Mouse (Mus musculus) embryonic stem cell, embryonic (primary cell): Measurements from ENCODE around the gene Olfr1442.
"Not testable (repeated sequence)": the region's sequence is repeated elsewhere in the genome, so short reads cannot be mapped to it uniquely, and the experiment has no call there.

Experiments used
- CTCF ChIA-PET, 4 experiments: fragments of 300-600 bp in 2 of 4; fragments of 350-600 bp in 2 of 4; sonication (Branson Sonifier 250); formaldehyde crosslinking; loops; one replicate each; lab custom pipeline; 2022; ENCODE audit warnings: inconsistent platforms in 2 of 4; lab: Charles Lee
- POLR2A ChIA-PET, 4 experiments: fragments of 300-600 bp in 2 of 4; fragments of 350-600 bp in 2 of 4; sonication (Branson Sonifier 250); formaldehyde crosslinking; loops; one replicate each; lab custom pipeline; 2022; ENCODE audit warnings: antibody characterized with exemption in 4 of 4, inconsistent platforms in 1 of 4; lab: Charles Lee

Gene Olfr1442

DNA sequence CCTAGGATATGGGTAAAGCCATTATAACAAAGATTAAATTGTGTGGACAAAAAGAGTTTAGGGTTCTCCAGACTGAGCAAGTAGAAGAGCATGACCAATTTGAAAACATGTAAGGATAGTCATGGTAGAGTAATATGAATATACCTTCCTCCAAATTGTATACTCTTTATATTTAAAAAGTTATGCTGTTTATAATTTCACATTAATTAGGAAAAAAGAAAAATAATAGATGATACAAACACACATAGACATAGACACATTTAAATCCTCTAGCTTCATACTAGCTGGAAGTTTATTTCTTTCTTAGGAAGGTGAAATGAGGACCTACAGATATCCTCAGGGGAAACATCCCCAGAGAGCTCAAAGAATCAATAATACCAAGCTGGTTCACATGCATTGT lies at the start of gene Olfr1442:
Gene Olfr1442 (plus strand): TSS at position 301 of the 400 bp plus-strand sequence.
- CTCF ChIA-PET, result interaction anchor here in 1 of 4 experiments (0.7 kb wide), 1 partner anchor 565 kb away, joined by 13 read pairs; no protein-coding TSS in a partner anchor

DNA sequence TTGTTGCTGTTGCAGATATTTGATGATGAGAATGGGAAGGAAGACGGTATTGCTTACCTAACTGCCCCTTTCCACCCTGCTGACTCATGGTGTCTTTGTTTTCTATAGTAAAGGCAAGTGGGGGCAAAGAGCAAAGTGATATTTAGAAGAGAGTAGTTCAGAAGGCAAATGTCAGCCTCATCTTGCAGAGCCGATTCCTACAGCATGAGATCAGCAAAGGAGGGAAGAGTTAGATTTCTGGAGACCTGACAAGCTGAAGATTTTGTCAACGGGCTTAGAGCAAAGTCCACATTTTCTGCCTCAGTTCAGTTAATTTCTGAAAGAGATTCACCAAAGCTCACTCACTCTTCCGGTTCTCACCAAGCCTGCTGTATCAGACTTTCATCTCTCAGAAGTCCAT lies 37.1 kb upstream of the Olfr1442 start, which contains the start of gene Glyat:
Gene Glyat (plus strand): TSS at position 133 of the 400 bp plus-strand sequence.
- ChIA-PET CTCF (no interaction called here), POLR2A (no interaction called here)

More for the DNA sequence above, at the start of gene Olfr1442:
- POLR2A ChIA-PET, result no interaction called here

DNA sequence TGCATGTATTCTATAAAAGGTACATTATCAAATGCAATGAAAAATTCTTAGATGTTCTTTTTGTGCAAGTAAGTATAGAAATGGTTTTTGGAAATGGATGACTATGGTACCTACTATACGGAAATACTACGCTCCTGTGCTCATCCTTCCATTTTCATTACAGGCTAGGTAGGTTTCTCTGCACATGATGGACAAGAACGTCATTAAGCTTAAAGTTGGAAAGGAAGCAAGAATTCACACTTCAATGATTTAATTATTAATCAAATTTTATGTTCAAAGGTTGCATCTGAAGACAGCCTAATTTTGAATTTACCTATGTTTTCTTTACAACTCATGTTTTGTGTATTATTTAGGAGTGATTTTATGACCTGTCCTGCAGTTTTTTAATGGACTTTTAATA lies 36.0 kb upstream of the Olfr1442 start:
- POLR2A ChIA-PET, result no interaction called here
- CTCF ChIA-PET, result no interaction called here

DNA sequence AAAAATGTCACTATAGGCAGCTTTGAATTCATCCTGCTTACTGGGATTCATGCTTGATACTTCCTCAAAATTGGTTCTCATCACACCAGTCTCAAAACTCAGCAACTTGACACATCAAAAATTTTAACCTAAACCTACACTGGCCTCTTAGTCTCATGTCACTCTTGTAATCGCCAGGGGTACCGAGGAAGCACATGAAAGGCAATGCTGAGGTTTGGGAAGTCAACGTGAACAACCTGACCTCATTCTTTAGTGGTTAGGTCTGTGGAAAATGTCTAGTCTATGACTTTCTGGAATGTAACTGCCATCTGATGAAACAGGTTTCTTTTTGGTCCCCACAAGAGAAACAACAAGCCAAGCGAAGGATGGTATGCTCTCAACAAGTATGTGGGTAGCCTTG lies 35.3 kb upstream of the Olfr1442 start:
- CTCF ChIA-PET, result no interaction called here
- POLR2A ChIA-PET, result no interaction called here

DNA sequence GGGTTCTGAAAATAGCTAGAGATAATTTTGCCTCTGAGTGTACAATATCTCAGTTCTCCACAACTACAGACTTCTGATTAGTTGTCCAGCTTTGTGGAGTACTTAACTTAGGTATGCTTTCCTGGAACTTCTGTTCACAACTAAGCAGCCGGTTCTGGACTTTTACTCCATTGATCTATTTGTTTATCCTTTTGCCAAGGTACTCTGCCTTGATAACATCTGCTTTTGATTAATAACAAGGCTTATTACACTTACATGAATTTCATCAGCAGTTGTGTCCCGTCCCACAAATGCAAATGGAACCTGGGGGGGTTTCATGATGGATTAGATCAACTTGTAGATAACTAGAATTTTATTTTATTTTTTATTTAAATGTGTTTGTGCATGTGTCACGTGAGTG lies 33.4 kb upstream of the Olfr1442 start:
- ChIA-PET CTCF (interaction anchor here in 1 of 4 experiments (0.6 kb wide), 1 partner anchor 11 kb away, joined by 3 read pairs; no protein-coding TSS in a partner anchor), POLR2A (no interaction called here)

DNA sequence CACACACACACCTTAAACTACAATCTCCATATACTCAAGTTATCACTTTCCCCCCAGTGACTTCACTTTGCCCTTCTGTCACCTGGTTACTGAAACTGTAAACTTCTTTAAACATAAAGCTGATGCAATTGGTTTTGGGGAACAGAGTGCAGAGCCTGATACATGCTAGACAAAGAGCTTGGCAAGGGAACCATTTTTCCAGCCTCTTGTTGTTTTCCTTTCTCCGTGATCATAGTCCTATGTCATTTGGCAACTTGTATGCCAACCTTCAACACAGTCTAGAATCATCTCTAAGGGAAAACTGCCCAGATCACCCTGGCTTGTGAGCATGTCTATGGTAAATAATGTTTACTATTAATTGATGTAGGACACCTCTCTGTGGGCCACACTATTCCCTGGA lies 32.2 kb upstream of the Olfr1442 start:
- ChIA-PET CTCF (no interaction called here), POLR2A (interaction anchor here in 2 of 4 experiments (0.7 to 1.0 kb wide), 4 partner anchors 10 to 460 kb away, joined by 3 to 6 read pairs (median 3); no protein-coding TSS in a partner anchor)

DNA sequence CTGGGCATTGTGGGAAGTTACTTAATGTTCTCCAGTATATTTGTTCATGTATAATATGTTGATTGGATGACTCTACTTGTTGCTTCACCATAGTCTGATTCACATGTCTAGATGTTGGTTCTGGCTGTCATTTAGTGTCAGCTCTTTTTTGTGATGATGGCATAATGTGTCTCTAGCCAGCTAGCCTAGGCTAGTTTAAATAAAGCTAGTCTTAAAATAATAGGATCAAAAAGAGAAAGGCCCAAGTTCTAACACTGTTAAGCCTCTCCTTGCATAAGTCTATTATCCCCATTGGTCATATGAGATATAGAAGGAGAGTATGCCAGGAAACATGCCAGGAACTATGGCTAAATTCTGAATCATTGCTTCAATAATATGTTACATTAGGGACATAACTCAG lies 20.7 kb upstream of the Olfr1442 start:
- ChIA-PET POLR2A (no interaction called here), CTCF (no interaction called here)

DNA sequence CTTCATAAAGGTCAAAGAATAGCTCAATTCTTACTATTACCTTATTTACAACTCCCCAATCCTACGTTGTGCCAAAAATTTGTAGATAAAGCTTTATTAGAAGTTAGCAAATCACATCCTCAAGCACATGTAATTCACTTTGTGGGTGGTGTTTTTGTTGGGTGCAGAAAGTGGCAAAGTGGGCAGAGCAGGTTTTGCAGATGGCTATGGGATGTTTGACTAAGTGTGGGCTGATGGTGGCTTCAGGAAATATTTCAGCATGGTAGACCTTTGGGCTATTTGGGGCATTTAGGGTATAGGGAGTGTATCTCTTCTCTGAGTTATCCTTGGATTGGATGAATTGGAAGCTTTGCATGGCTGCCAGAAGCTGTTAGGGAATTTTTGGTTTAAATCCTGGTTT lies 4.1 kb upstream of the Olfr1442 start:
- ChIA-PET CTCF (no interaction called here), POLR2A (interaction anchor here in 1 of 4 experiments (0.7 kb wide), 1 partner anchor 130 kb away, joined by 3 read pairs; the partner anchor contains the start of genes Lpxn and Zfp91)

DNA sequence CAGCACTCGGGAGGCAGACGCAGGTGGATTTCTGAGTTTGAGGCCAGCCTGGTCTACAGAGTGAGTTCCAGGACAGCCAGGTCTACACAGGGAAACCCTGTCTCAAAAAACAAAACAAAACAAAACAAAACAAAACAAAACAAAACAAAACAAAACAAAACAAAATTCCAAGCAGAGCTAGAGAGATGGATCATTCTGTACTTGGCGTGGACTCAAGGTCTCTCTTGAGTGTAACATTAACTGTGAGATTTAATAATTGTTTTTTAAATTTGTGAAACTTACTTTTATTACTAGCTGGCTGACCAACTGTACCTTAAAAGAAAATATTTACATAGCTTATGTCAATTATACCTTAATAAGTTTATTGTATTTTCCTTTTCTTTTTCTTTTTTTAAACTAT lies 1.6 kb upstream of the Olfr1442 start:
- CTCF ChIA-PET, POLR2A ChIA-PET: not testable (repeated sequence)

DNA sequence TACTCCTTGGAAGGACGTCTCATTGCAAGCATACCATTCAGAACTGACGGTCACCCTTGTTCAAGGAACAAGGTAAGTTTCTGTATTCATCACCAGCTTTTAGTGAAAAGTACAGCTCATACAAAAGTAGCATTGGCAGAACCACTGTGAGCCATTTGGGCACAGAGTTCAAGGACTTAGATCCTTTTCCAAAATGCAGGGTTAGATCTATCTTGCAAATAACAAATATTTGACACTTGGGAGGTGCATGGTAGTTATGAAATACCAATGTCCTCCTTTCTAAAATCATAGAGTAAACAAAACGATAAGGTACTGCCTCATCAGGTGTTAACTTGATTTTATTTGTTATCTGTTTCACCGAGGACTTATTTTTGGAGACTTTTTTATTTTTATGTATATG lies 812 bp downstream of the Olfr1442 start:
- CTCF ChIA-PET, result no interaction called here
- POLR2A ChIA-PET, result no interaction called here

DNA sequence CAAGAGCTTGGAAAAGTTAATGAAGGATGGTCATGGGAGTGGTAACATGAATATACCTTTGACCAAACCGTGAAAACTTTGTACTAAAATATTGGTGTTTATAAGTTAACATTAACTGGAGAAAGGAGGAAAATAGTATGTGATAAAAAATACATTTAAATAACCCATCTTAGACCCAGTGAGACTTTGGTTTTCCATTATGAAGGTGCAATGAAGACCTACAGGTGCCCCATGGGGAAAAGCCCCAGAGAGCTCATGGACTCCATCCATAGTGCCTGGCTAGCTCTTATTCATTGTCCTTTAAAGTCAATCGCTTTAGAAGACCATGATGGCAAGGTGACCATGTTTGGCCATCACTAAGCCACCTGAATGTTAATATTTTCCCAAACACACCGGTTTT lies 7.6 kb downstream of the Olfr1442 start, which contains the start of gene Olfr1443:
Gene Olfr1443 (plus strand): TSS at position 301 of the 400 bp plus-strand sequence.
- CTCF ChIA-PET, result no interaction called here
- POLR2A ChIA-PET, result interaction anchor here in 1 of 4 experiments (1.0 kb wide), 1 partner anchor 22 kb away, joined by 3 read pairs; no protein-coding TSS in a partner anchor

DNA sequence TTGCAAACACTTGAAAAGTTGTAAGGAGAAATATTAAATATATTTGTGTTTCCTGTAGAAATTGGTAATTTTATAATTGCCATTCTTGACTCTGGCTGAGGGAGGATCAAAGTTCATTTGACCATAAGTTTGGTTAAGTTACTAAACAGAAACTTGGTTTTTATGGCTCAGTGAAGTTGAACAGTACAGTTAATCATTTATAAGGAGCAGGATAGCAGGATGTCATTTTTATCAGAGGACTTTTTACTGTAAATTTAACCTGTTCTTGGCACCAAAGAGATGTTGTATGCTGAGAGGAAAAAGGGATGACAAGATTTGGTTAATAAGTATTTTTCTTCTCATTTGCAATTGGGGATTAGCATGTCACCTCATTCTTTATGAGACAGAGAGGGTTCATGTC lies 14.4 kb downstream of the Olfr1442 start:
- ChIA-PET POLR2A (no interaction called here), CTCF (no interaction called here)

DNA sequence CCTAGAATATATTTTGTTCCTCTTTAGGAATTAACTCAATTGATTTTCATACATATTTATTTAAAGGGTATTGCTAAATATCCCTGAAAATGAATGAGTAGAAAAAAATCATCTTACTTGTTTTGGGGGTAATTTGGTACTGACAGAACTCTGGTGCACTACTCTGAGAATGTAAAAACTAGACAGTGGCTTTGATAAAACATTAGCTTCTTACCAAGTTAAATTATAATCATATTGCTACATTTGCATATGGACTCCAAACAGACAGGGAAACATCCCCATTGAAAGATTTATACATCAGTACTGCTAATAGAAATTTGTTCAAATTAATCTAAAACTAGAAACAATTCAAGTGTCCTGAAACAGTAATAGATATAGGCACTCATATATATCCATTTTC lies 15.0 kb downstream of the Olfr1442 start:
- POLR2A ChIA-PET, result no interaction called here
- CTCF ChIA-PET, result no interaction called here

DNA sequence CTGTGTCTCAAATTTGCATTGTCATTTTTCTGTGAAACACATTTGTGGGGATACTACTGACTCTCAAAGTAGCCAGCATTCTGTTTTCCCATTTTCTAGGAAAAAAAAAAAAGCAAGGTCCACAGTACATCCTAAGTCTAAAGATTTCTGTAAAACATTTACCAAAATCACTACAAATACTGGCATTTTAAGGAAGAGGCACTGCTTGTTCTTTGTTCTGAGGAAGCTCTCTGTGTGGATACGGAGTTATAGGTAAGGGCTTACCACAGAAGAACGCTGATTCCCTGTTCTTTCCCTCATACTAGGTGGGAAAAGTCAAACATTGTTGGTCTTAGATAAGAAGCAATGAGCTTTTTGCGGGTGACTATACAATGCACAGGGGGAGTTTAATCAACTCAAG lies 25.4 kb downstream of the Olfr1442 start, which contains the start of gene Keg1:
Gene Keg1 (plus strand): TSS at position 197 of the 400 bp plus-strand sequence.
- ChIA-PET CTCF (no interaction called here), POLR2A (no interaction called here)

DNA sequence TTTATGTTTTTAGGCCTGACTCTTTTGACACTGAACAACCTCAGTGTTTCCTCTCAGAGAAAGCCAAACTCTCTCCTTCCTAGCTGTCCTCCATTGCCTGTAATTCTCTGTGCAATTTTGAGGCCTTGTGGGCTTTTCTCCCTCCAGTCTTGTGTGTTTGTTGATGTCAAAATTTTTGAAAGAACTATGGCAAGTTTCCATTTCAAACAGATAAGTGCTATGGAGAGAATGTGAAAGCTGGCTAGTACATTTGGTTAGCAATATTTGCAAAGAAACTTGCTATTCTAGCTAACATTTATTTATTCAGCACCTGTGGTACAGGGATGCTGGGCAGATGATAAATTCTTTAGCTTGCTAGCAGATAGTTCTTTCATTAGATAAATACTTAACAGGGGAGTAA lies 26.0 kb downstream of the Olfr1442 start:
- POLR2A ChIA-PET, result interaction anchor here in 1 of 4 experiments (0.5 kb wide), 1 partner anchor 27 kb away, joined by 3 read pairs; no protein-coding TSS in a partner anchor
- CTCF ChIA-PET, result interaction anchor here in 1 of 4 experiments (0.6 kb wide), 1 partner anchor 857 kb away, joined by 4 read pairs; no protein-coding TSS in a partner anchor

DNA sequence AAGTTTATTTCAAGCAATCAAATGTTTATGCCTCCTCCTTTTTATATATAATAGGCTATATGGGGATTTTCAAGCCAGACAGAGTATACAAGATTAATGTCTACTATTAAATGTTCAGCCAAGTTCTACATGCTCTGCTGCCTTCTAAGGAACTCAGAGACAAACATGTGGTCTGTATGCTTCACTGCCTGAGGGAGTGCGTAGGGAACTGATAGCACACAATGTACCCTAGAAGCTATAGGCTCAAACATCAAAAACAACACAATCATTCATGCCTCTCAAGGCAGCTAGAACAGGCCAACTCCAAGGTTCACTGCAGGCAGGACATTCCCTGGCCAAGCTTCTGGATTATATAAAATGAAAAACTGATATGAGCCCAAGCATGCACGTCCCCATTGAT lies 38.2 kb downstream of the Olfr1442 start:
- POLR2A ChIA-PET, result no interaction called here
- CTCF ChIA-PET, result no interaction called here

DNA sequence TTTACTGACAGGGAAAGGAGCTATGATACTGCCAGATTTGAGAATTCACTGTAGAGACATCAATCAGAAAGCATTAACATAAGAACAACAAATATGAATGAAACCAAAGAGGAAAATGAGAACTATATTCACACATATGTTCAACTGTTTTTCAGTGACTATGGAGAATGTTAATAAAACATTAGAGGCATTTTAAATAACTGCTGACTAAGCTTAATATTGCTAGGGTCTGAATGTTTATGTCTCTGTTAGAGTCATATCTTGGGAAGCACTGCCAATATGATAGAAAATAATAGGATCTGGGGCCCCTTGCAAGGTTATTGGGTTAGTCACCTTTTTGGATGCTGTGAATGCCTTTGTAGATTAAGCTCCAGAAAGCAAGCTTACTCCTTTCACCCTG lies 38.7 kb downstream of the Olfr1442 start:
- ChIA-PET CTCF (no interaction called here), POLR2A (no interaction called here)

DNA sequence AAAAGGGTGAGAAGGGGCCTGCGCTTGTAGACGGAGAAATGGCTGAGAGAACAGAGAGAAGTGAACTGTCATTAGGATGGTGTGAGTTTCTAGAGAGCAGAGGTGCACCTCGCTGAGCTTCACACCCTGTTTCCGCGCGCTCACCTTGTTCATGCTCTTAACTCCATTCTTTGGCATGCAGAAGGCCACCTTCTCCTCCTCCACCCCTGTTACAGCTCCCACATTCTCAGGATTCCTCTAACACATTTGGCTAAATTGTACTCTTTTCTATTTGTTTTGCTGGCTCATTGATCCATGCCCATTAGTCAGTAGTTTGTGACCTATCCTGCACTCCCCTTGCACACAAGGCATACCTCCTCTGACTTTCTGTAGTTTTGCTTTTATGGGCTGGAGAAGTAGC lies 49.0 kb downstream of the Olfr1442 start:
- POLR2A ChIA-PET, result interaction anchor here in 1 of 4 experiments (1.0 kb wide), 1 partner anchor 13 kb away, joined by 3 read pairs; no protein-coding TSS in a partner anchor
- CTCF ChIA-PET, result interaction anchor here in 1 of 4 experiments (0.8 kb wide), 1 partner anchor 124 kb away, joined by 4 read pairs; no protein-coding TSS in a partner anchor

DNA sequence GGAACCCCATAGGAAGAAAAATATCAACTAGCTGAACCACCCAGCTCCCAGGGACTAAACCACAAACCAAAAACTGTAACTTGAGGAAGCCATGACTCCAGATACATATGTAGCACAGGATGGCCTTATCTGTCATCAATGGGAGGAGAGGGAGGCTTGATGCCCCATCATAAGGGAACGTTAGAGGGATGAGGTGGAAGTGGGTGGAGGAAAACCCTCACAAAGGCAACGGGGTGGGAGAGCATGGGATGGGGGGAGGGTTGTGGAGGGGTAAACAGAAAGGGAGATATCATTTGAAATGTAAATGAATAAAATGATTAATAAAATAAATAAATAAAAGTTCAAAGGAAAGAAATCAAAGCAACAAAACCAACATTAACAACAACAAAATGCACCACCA lies 50.2 kb downstream of the Olfr1442 start:
- ChIA-PET CTCF (no interaction called here), POLR2A (interaction anchor here in 2 of 4 experiments (0.9 to 1.0 kb wide), 2 partner anchors 11 to 12 kb away, joined by 4 to 5 read pairs; no protein-coding TSS in a partner anchor)

DNA sequence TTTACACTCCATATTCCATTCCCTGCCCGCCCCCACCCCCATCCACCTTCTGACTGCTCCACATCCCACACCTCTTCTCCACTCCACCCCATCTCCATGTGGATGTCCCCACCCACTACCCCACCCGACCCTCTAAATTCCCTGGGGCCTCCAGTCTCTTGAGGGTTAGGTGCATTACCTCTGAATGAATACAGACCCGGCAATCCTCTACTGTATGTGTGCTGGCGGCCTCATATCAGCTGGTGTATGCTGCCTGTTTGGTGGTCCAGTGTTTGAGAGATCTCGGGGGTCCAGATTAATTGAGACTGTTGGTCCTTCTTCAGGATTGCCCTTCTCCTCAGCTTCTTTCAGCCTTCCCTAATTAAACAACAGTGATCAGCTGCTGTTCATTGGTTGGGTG lies 50.7 kb downstream of the Olfr1442 start:
- CTCF ChIA-PET, result not testable (repeated sequence)
- POLR2A ChIA-PET, result interaction anchor here in 2 of 4 experiments (0.9 to 1.0 kb wide), 2 partner anchors 10 to 11 kb away, joined by 4 to 5 read pairs; no protein-coding TSS in a partner anchor

DNA sequence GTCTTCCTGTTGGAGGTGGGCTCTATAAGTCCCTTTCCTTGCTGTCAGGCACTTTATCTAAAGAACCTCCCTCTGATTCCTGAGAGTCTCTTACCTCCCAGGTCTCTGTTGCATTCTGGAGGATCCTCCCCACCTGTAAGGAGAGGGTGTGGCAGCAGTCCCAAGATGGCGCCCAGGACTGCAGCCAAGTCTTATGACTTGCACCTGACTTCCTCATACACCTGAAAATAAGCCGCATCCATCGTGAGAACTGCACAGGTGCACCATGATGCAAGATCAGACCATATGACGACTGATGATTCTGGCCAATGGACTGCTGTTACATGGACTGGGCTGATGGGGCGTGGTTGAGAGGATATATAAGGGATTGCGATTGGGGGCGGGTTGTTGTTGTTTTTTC lies 51.4 kb downstream of the Olfr1442 start:
- CTCF ChIA-PET, result not testable (repeated sequence)
- POLR2A ChIA-PET, result interaction anchor here in 1 of 4 experiments (1.0 kb wide), 1 partner anchor 11 kb away, joined by 5 read pairs; no protein-coding TSS in a partner anchor
